Mouse (Mus musculus) gastrocnemius, adult 2 months (tissue): ENCODE data around the gene Zranb2. TPM values are rescaled to one million over a fixed set of nuclear protein-coding genes. Genes with fewer than 3 reads are reported as not detected.
A peak's percentile ranks its signal among the peaks of the same experiment; 100 is the strongest.

Experiments
- DNase-seq: peaks from one replicate; pipeline ENCODE4 v3.0.0; 2022
- H3K27ac ChIP-seq: fragments of 200-600 bp; 2 replicates; pipeline ENCODE4 v1.8.1; 2022; ENCODE audit warnings: mild to moderate bottlenecking
- H3K4me3 ChIP-seq: fragments of 200-600 bp; 2 replicates; pipeline ENCODE4 v1.8.1; 2022; ENCODE audit warnings: mild to moderate bottlenecking, moderate library complexity
- CTCF ChIP-seq: fragments of 200-600 bp; IDR thresholded peaks from 2 replicates; pipeline ENCODE4 v1.8.1; 2022; ENCODE audit warnings: antibody characterized with exemption, mild to moderate bottlenecking, moderate library complexity
- intact Hi-C: fragments of 180-260 bp; cut with DNase I; formaldehyde crosslinking; loops from one replicate; pipeline ENCODE4 v1.15.1; 2025
- microRNA-seq: library from miRNA; unstranded; fragments of <30 nt; microRNA quantifications from one replicate; pipeline ENCODE4 v1.2.0, GENCODE M21; 2021
- total RNA-seq, 2 experiments: library from RNA; stranded (reverse); gene quantifications; 2 replicates each; pipeline ENCODE4 v1.2.3; 2021

Zranb2 gene
- total RNA-seq, 2 experiments from 2014 or later, result 52.0 to 60.5 TPM

DNA sequence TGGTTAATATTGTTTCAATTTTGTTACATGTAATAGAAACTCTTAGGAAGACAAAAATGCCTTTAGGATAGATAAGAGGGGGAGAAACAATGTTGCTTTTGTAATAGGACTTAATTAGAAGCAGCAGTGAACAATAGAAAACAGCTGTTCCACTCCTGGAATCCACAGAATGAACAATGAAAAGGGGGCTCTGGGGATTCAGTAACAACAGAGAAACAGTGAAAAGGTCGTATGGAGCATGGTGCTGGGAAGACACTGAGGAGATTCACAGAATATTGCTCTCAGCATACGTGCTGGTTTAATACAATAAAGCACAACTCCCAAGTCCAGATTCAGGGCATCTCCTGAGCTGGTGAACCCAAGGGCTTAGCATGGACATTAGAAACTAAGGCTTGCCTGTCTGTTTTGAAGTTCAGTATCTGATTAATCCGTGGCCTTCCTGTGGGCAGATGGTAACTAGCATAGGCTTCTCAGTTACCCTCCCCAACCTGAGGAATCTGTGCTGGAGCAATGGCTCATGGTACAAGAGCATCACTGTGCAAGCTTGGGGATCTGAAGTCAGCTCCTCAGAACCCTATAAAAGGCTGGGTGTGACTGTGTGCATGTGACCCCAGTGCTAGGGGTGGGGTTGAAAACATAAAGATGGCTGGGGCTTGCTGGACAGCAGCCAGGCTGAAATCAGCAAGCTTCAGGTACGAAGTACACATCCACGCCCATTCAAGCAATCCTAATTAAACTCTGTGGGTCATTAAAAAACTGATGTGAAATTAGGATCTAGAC is 48.9 kb downstream of the Zranb2 start:
- intact Hi-C loops, result no loop called here
- no peak for DNase-seq
- Histone ChIP-seq H3K27ac (no peak overlapping the region), H3K4me3 (no peak overlapping the region)
- TF ChIP-seq CTCF, result no peak

DNA sequence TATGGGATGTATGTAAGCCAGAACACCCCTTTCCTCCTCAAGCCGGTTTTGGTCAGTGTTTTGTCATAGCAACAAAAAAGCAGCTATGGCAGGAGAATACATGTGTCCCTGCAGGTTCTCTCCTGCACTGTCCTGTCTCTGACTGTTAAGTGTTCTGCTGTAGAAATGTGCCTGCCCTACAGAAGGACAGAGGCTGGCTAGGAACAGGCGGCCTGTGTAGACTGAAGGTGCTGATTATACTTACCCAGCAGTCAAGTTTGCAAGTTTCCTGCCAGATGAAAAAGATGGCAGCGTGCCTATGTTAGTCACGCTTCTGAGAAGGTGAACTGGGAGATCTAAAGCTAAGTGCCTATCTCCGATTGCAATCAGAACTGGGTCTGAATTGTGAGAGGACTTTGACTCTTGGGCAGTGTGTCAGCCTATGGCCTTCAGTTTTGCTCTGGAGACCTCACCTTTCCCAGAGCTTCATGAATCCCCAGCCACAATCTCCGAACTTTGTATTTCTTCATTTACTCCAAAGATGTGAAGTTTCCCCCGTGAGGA is 63.9 kb downstream of the Zranb2 start:
- no peak overlapping the region for H3K4me3 ChIP-seq
- H3K27ac ChIP-seq, result no peak overlapping the region
- no peak for DNase-seq
- intact Hi-C loops, result no loop called here
- no peak for TF ChIP-seq CTCF

Small RNA genes lying within 50 kb of the gene (microRNA-seq; reads per million reads assigned to microRNA genes)
- gene Mir186, result 381 reads per million, percentile 64 among the genes with 10 or more reads in this experiment

Other genes with a start within 250 kb of the Zranb2 start
- under 1 TPM in 1 of 2 experiments, not detected in 1; 0.89 TPM for gene Ptger3, start 32.7 kb downstream of the Zranb2 start, total RNA-seq